Mouse (Mus musculus): ENCODE measurements around the gene Crybg2. TPM values are rescaled to one million over a fixed set of nuclear protein-coding genes. Genes with fewer than 3 reads are reported as not detected.

Gene Crybg2
- 2.0 and 2.3 TPM in 2 replicates for polyA plus RNA-seq (2012; rRNA removed)

DNA sequence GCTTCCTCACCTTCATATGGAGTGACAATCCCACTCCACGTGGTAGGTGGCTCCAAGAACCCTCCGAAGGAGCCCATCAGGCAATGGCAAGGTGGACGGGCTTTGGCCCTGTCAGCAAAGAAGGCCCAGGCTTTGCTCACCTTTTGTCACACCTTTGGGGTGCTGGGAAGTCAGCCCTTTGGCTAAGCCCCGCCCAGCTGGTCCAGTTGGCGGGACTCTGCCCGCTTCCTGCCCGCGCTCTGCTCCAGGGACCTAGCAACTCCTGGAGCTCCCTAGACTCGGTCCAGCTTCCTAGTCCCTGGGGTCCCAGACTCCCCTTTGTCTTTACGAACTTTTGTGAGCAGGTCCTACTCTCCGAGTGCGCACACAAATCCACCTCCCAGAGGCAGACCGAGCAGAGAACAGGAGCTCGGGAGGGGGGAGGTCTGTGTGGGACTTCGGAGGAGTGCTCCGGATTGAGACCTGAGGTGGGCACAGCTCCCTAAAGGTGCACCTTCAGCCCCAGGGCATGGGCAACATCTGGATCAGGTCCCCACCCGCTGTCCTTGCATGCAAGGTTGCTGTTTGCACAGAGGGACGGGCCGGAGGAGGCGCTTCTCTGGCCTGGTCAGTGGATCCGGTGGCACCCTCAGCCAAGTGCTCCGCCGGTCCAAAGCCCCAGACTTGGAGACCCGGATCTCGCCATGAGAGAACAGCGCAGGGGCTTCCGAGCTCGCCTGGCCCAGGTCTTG lies at the start of gene Crybg2:
Gene Crybg2 (plus strand): TSS at position 681 of the 731 bp plus-strand sequence.
- TF ChIP-seq CTCF (IDR thresholded peaks at IDR 0.05; ENCODE audit: borderline replicate concordance, extremely low read depth, insufficient read depth, insufficient read length) (no peak), POLR2A (IDR thresholded peaks at IDR 0.05; ENCODE audit: borderline replicate concordance, extremely low read depth, insufficient read depth, insufficient read length, poor library complexity, severe bottlenecking) (no peak)
- DNase-seq (ENCODE audit: low read depth) = no peak

DNA sequence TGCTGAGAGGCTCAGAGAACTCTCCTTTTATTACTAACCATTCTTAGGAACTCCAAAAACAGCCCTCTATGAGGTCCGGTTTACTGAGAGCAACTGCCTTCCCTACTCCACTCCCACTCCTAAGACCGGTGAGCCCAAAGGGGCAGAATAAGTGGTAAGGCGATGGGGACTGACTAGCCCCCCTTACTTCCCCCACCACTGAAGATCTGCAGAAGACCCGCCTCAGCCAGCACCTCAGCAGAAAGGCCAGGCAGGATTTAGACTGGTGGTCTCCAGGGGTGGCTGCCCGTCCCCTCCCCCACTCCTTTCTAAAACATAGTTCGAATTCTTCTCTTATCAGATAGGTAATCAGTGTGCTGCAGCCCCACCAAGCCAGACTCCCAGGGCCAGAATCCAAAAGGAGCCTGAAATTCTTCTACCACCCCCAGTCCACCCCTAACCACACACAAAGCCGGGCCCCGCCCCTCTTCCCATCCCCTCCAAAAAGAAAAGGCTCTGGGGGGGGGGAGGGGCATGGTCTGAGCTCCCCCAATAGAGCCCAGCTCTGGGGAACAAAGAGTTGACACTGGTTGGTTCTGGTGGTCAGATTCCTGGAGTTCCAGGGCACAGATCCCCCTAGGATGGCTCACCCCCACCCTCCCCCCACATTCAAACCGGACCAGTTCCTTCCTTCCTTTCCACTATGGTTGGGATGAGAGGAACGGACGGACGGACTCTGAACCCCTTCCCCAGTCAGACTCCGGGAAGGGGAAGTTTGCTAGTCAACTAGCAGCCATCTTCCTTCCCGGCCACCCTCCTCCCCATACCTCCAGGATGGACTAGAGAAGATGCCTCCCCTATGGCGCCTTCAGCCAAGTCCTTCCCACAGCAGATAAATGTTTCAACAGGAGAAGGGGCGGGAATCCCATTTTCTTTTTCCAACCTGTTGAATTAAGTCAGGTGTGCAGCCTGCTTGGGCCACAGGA lies 48.9 kb upstream of the Crybg2 start:
- no peak for TF ChIP-seq POLR2A (IDR thresholded peaks at IDR 0.05; ENCODE audit: borderline replicate concordance, extremely low read depth, insufficient read depth, insufficient read length, poor library complexity, severe bottlenecking)
- no peak for TF ChIP-seq CTCF (IDR thresholded peaks at IDR 0.05; ENCODE audit: borderline replicate concordance, extremely low read depth, insufficient read depth, insufficient read length)
- no peak for DNase-seq (ENCODE audit: low read depth)

DNA sequence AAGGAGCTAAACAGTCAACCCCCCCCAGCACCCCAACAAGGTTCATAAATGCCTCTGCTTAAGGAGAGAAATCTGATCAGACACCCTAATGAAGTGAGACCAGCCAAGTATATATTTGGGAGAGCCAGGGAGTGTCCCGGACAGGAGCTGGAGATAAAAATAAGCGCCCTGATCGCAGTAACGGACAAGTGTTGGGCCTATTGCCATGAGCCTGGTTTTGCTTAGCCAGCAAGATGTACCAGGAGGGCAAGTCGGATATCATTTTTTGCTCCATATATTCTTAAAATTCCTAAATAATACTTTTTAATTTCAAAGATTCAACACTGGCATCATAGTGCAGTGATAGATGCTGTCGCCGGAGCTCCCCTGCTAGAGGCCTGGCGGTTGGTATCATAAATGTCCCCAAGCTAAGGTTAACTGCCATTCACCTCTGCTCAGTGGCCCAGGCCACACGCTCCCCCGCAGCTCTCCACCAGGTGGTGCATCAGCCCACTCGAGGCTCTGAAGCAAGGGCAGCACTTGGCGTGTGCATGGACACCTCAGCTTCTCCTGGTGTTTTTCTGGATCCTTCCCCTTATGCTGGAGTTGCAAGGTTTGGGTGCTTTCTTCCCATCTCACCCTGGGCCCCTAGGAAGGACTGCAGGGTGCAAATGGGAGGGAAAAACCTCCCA lies 47.6 kb upstream of the Crybg2 start:
- TF ChIP-seq CTCF (IDR thresholded peaks at IDR 0.05; ENCODE audit: borderline replicate concordance, extremely low read depth, insufficient read depth, insufficient read length) = peak; percentile 54
- TF ChIP-seq POLR2A (IDR thresholded peaks at IDR 0.05; ENCODE audit: borderline replicate concordance, extremely low read depth, insufficient read depth, insufficient read length, poor library complexity, severe bottlenecking) = no peak
- no peak for DNase-seq (ENCODE audit: low read depth)

DNA sequence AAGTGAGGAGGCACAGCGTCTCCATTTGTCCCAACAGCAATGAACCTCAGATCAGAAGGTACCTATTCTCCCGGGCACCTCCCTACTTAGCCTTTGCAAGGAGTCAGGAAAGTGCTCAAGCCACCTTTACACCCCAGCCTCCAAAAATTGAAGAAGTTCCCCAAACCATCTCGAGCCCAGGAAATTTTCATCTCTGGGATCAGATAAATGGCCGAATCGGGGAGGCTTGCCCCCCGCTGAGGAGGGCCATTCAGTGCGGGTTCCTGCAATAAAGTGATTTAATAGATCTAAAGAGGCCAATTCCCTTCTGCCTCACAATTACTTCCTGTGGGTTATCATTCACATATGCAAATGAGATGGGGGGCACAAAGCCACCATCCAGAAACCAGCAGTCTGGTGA lies 44.4 kb upstream of the Crybg2 start:
- no peak for TF ChIP-seq CTCF (IDR thresholded peaks at IDR 0.05; ENCODE audit: borderline replicate concordance, extremely low read depth, insufficient read depth, insufficient read length)
- no peak for TF ChIP-seq POLR2A (IDR thresholded peaks at IDR 0.05; ENCODE audit: borderline replicate concordance, extremely low read depth, insufficient read depth, insufficient read length, poor library complexity, severe bottlenecking)
- no peak for DNase-seq (ENCODE audit: low read depth)

DNA sequence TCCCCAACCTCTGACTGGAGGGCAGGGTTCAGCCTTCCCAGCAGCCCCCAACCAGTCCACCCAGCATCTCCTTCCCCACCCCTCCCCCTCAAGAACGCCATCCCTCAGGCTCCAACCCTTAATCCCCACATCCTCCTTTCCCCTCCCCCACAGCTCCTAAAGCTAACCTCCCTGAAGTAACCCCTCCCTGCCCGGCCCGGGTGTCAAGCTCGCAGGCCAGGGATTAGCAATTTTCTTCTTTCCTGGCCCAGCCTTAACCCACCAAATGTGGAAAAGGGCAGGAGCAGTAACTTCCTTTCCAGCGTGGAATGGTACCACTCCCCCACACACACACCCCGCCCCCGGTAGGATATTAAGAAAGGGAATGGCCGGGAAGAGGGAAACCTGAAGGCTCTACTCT lies 43.8 kb upstream of the Crybg2 start:
- no peak for DNase-seq (ENCODE audit: low read depth)
- no peak for TF ChIP-seq CTCF (IDR thresholded peaks at IDR 0.05; ENCODE audit: borderline replicate concordance, extremely low read depth, insufficient read depth, insufficient read length)
- no peak for TF ChIP-seq POLR2A (IDR thresholded peaks at IDR 0.05; ENCODE audit: borderline replicate concordance, extremely low read depth, insufficient read depth, insufficient read length, poor library complexity, severe bottlenecking)

DNA sequence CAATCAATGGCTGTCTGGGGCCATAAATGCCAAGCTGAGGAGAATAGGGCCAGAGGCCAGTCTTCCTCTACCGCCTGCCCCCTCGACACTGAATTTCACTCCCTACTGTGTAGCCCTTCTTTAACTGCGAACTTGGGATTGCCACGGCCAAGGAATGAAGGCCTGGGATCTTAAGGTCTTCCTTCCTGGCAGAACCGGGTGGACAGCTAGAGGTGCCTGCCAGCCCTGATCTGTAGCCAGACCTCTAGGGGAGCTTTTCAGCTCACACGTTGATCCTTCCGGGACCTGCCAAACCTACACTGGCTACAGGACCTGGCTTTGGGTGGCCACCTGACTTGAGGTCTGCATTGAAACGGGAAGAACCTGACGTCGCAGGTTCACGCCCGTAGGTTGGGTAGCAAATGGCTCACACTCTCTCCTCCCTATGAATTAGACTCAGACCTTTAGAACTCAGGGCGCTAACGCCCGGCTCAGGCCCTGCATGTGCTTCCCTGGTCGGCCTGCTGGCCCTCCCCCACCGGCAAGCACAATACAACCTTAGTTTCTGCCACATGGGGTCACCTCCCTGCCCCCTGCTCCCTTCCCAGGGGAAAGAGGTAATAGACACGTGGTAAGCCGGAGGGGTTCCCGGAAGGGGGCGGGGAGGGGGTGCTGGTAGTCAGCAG lies 43.3 kb upstream of the Crybg2 start:
- TF ChIP-seq CTCF (IDR thresholded peaks at IDR 0.05; ENCODE audit: borderline replicate concordance, extremely low read depth, insufficient read depth, insufficient read length) (no peak), POLR2A (IDR thresholded peaks at IDR 0.05; ENCODE audit: borderline replicate concordance, extremely low read depth, insufficient read depth, insufficient read length, poor library complexity, severe bottlenecking) (no peak)
- no peak for DNase-seq (ENCODE audit: low read depth)

DNA sequence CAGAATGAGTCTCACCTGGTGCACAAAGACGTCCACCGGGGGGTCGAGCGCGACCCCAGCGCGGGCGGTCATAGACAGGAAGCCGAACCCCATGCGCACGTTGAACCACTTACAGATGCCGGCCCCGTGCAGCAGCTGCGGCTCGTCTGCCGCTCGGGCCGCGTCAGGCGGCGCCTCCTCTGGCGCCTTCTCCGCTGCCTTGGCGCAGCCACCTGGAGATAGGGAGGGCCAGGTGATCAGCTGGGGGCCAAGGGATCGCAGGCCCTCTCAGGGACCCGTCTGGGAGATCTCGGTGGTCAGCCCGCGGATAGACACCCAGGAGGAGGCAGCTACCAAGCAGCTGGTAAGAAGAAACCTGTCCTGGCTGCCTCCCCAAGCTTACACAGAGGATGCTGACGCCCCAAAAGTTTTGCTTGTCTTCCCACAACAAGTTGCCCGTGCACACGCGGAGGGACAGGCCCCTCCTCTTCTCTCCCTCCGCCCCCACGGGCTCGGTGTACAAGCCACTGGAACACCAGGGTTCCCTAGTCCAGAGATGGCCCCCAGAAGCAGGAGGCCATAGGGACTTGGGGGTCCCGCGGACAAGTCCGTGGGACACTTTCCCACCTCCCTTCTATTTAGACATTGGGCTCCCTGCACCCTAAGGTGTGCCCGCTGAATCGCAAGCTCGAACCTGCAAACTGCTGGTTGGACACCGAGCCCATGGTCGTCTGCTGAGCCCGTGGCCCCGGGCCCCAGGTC lies 42.4 kb upstream of the Crybg2 start:
- DNase-seq (ENCODE audit: low read depth) = no peak
- TF ChIP-seq POLR2A (IDR thresholded peaks at IDR 0.05; ENCODE audit: borderline replicate concordance, extremely low read depth, insufficient read depth, insufficient read length, poor library complexity, severe bottlenecking) = no peak
- no peak for TF ChIP-seq CTCF (IDR thresholded peaks at IDR 0.05; ENCODE audit: borderline replicate concordance, extremely low read depth, insufficient read depth, insufficient read length)

DNA sequence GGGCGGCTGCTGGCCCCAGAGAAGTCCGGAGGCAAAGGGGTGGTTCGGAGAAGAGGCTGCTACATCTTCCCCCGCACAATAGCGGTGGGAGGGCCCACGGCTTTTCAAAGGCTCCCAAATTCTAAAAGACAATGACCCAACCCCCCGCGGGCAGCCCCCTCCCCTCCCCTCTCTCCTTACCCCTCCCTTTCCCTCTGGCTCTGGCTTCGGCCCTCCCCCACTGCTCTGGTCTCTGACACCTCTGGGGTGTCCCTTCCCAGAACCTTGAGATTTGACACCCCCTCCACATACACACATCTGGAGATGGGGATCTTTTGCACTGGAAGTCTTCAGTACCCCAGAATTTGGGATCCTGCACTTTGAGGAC lies 41.9 kb upstream of the Crybg2 start, which contains the start of gene Lin28a:
Gene Lin28a (minus strand): TSS at position 63 of the 367 bp plus-strand sequence.
- no peak for DNase-seq (ENCODE audit: low read depth)
- TF ChIP-seq CTCF (IDR thresholded peaks at IDR 0.05; ENCODE audit: borderline replicate concordance, extremely low read depth, insufficient read depth, insufficient read length) (no peak), POLR2A (IDR thresholded peaks at IDR 0.05; ENCODE audit: borderline replicate concordance, extremely low read depth, insufficient read depth, insufficient read length, poor library complexity, severe bottlenecking) (no peak)

DNA sequence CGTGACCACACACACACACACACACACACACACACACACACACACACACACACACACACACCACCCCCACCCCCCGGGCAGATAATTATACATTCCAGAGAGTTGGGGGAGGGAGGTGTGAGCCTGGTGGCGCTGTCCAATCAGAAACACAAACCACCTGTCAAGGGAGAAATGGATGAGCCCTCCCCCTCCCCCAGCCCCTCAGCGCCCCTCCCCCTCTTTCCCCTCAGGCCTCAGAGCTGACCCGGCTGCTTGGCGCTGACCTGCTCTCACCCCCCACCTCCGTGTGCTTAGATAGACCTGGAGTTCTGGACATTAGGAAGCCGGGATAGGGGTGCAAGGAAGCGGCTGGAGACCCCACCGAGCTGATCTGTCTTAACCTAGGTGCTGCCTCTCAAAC lies 41.4 kb upstream of the Crybg2 start:
- DNase-seq (ENCODE audit: low read depth) = peak; percentile 47
- no peak for TF ChIP-seq CTCF (IDR thresholded peaks at IDR 0.05; ENCODE audit: borderline replicate concordance, extremely low read depth, insufficient read depth, insufficient read length)
- TF ChIP-seq POLR2A (IDR thresholded peaks at IDR 0.05; ENCODE audit: borderline replicate concordance, extremely low read depth, insufficient read depth, insufficient read length, poor library complexity, severe bottlenecking) = no peak
